Mouse (Mus musculus) erythroblast, embryonic 14.5 days (primary cell): Measurements from ENCODE around the gene Kcnab2.

Experiments
- GATA1 ChIP-seq: IDR thresholded peaks from 2 replicates; pipeline ENCODE4 v1.6.1; 2012; ENCODE audit warnings: low read length, inconsistent platforms, mixed read lengths
- TAL1 ChIP-seq: IDR thresholded peaks from 3 replicates; pipeline ENCODE4 v1.6.1; 2012; ENCODE audit warnings: low read length, inconsistent platforms, mixed read lengths

- TF ChIP-seq TAL1 = no peak
- no peak for TF ChIP-seq GATA1
Measured at GRCm38 (mm10) chr4:152434836-152435235, 42.8 kb downstream of the Kcnab2 start.
